Mouse (Mus musculus): ENCODE results near the gene Cst13. TPM values are rescaled to one million over a fixed set of nuclear protein-coding genes. Genes with fewer than 3 reads are reported as not detected.
A peak's percentile ranks its signal among the peaks of the same experiment; 100 is the strongest.

The Cst13 gene
- polyA plus RNA-seq, 1 experiment from 2014 or later = not detected

DNA sequence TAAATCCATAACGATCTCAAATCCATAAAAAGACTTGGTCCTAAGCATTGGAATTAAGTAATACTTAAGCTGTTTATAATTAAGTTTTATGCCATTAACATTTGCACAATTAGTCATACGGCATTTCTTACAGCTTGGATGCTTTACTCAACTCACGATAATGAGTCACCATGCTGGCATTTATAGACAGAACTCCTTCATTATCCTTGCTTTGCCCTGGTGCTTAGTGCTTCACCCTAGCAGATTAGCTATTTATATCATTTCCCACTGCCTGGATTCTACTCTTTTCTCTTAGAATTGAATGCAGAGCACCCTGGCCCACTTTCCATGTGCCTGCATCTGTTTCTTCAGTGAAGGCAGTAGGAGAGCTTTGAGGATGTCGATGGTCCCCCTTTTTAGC, 37.6 kb downstream of the Cst13 start:
- Histone ChIP-seq H3K27ac (no peak overlapping the region), H3K4me2 (ENCODE audit: low read length) (no peak overlapping the region), H3K4me3 (replicated peaks; ENCODE audit: low read depth, low read length) (no peak overlapping the region), H3K9ac (ENCODE audit: low read depth, low read length) (no peak overlapping the region), H3K36me3 (ENCODE audit: insufficient read depth, low read length) (no peaks in the 10 kb centered on the region), H3K9me3 (replicated peaks; ENCODE audit: low read length) (no peaks in the 10 kb centered on the region), H3K4me1 (replicated peaks; ENCODE audit: insufficient read depth, low read length) (no peaks in the 10 kb centered on the region), H3K27me3 (ENCODE audit: insufficient read depth, low read length) (no peaks in the 10 kb centered on the region)
- DNase-seq (ENCODE audit: low spot score) (no peak), ATAC-seq (replicated peaks; ENCODE audit: low FRiP score, low read depth) (no peak)
- TF ChIP-seq CTCF (IDR thresholded peaks at IDR 0.05; ENCODE audit: low read depth) = no peak
- WGBS = 80% methylated on average over 4 of the region's 4 CpGs

DNA sequence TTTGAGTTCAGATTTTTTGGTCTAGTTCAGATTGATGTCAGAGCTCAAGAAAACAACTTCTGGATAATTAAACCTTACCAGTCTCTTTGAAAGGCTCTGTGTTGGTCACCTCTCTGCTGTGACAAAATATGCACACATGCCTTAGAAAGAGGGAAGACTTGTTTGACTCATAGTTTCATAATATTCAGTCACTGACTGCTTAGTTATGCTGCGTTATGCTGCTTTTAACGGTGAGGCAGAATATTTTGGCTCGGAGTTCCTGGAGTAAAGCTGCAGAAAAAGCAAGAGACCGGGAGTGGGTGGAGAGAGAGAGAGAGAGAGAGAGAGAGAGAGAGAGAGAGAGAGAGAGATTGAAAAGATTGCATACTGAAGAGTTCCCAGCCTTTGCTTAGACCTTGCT, 41.1 kb downstream of the Cst13 start:
- H3K27me3 ChIP-seq (ENCODE audit: insufficient read depth, low read length) = no peaks in the 10 kb centered on the region
- H3K9ac ChIP-seq (ENCODE audit: low read depth, low read length) = no peak overlapping the region
- no peaks in the 10 kb centered on the region for H3K4me1 ChIP-seq (replicated peaks; ENCODE audit: insufficient read depth, low read length)
- no peak overlapping the region for H3K27ac ChIP-seq
- no peak for ATAC-seq (replicated peaks; ENCODE audit: low FRiP score, low read depth)
- WGBS = 70% methylated on average over 4 of the region's 4 CpGs
- no peaks in the 10 kb centered on the region for H3K36me3 ChIP-seq (ENCODE audit: insufficient read depth, low read length)
- no peaks in the 10 kb centered on the region for H3K9me3 ChIP-seq (replicated peaks; ENCODE audit: low read length)
- no peak for DNase-seq (ENCODE audit: low spot score)
- H3K4me3 ChIP-seq (replicated peaks; ENCODE audit: low read depth, low read length) = no peak overlapping the region
- H3K4me2 ChIP-seq (ENCODE audit: low read length) = no peak overlapping the region
- TF ChIP-seq CTCF (IDR thresholded peaks at IDR 0.05; ENCODE audit: low read depth) = no peak

DNA sequence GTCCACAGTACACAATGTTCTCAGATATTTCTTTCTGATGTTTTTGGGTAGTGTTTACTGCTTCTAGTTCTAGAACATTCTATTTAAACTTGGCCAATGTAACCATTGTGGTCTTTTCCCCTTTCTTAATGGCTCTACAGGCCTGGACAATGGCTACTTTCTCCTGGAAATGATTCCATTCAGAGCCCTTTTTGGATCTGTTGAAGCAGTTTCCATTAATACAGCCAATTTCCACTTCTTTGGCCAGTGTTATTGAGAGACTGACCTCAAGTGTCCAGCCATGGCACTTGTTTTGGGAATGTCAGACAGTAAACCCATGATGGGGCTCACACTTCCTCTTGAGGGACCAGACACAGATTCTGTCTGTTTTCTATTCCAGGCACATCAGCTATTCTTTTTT, 41.8 kb downstream of the Cst13 start:
- ATAC-seq (replicated peaks; ENCODE audit: low FRiP score, low read depth) (no peak), DNase-seq (ENCODE audit: low spot score) (no peak)
- Histone ChIP-seq H3K27me3 (ENCODE audit: insufficient read depth, low read length) (no peaks in the 10 kb centered on the region), H3K9ac (ENCODE audit: low read depth, low read length) (no peak overlapping the region), H3K36me3 (ENCODE audit: insufficient read depth, low read length) (no peaks in the 10 kb centered on the region), H3K27ac (no peak overlapping the region), H3K4me1 (replicated peaks; ENCODE audit: insufficient read depth, low read length) (no peaks in the 10 kb centered on the region), H3K4me2 (ENCODE audit: low read length) (no peak overlapping the region), H3K4me3 (replicated peaks; ENCODE audit: low read depth, low read length) (no peak overlapping the region), H3K9me3 (replicated peaks; ENCODE audit: low read length) (no peaks in the 10 kb centered on the region)
- TF ChIP-seq CTCF (IDR thresholded peaks at IDR 0.05; ENCODE audit: low read depth) = no peak

DNA sequence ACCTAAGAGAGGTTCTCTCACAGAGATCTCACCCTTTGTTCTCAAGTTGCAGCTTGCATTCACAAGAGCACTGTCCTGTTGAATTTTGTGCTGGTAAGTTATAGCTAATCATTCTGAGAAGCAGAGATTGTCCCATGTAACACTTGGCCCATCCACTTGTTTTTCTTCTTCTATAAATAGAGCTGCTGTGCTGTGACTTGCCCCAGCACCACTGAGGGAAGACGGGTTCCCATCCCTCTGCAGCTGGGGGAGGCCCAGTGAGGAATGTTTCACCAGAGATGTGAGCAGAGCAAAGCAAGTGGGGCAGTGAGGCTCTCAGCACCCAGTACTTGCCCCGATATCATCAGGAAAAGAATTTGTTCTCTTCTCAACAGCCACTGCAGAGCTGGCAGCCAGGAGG, 45.1 kb downstream of the Cst13 start, which contains the start of gene 9230104L09Rik:
TSS of gene 9230104L09Rik (minus strand) at position 73 of the 400 bp plus-strand sequence.
- no peak within 1 kb of the TSS for H3K27ac ChIP-seq
- WGBS = 31% methylated on average over 2 of the region's 2 CpGs
- H3K9ac ChIP-seq (ENCODE audit: low read depth, low read length) = no peak within 1 kb of the TSS
- no peak within 1 kb of the TSS for H3K4me3 ChIP-seq (replicated peaks; ENCODE audit: low read depth, low read length)
- H3K9me3 ChIP-seq (replicated peaks; ENCODE audit: low read length) = no peaks in the 10 kb centered on the region
- no peak within 1 kb of the TSS for H3K4me2 ChIP-seq (ENCODE audit: low read length)
- no peak for ATAC-seq (replicated peaks; ENCODE audit: low FRiP score, low read depth)
- H3K4me1 ChIP-seq (replicated peaks; ENCODE audit: insufficient read depth, low read length) = no peaks in the 10 kb centered on the region
- TF ChIP-seq CTCF (IDR thresholded peaks at IDR 0.05; ENCODE audit: low read depth) = no peak
- no peak for DNase-seq (ENCODE audit: low spot score)
- no peaks in the 10 kb centered on the region for H3K27me3 ChIP-seq (ENCODE audit: insufficient read depth, low read length)
- no peaks in the 10 kb centered on the region for H3K36me3 ChIP-seq (ENCODE audit: insufficient read depth, low read length)

DNA sequence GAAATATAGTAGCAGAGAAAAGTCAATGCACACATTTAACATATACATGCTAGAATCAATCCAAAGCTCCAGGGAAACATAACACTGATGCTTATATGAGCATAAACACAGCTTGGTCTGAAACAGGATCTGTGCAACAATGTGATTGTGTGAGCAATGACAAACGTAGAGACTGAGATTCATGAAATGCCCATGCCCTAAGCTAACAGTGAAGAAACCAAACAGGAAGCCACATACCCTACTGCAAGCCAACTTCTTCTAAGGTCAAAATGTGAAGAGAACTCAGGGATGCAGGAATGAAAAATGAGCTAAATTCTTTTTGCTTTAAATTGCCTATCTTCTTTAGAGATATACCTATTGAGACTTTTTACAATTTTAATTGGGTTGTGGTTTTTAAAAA, 49.1 kb downstream of the Cst13 start:
- TF ChIP-seq CTCF (IDR thresholded peaks at IDR 0.05; ENCODE audit: low read depth) = no peak
- peaks cover 3% of the 10 kb centered on the region; the same call in 1 of the 2 replicates for H3K36me3 ChIP-seq (ENCODE audit: insufficient read depth, low read length)
- no peak overlapping the region for H3K9ac ChIP-seq (ENCODE audit: low read depth, low read length)
- H3K9me3 ChIP-seq (replicated peaks; ENCODE audit: low read length) = no peaks in the 10 kb centered on the region
- no peak overlapping the region for H3K4me2 ChIP-seq (ENCODE audit: low read length)
- DNase-seq (ENCODE audit: low spot score) = no peak
- H3K27ac ChIP-seq = no peak overlapping the region
- no peak for ATAC-seq (replicated peaks; ENCODE audit: low FRiP score, low read depth)
- peaks cover 9% of the 10 kb centered on the region; the same call in 1 of the 2 replicates for H3K4me1 ChIP-seq (replicated peaks; ENCODE audit: insufficient read depth, low read length)
- no peak overlapping the region for H3K4me3 ChIP-seq (replicated peaks; ENCODE audit: low read depth, low read length)
- no peaks in the 10 kb centered on the region for H3K27me3 ChIP-seq (ENCODE audit: insufficient read depth, low read length)
- 45% methylated on average over 1 of the region's 1 CpGs for WGBS

DNA sequence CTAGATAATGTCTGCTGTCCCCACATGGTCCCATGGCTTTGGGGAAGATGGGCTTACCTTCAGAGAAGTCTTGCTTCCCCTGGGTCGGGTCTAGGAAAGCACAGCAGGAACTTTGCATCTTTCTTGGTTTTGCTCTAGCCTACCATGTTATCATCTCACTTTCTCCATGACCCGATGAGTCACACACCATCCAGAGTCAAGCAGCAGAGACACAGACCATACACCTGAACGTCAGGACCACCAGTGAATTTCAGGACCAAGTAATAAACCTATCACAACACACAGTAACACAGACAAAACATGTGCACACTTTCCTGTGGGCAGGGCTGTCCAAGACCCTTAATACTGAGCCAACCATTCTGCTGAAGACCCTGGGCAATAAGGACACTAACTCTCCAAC, 50.6 kb downstream of the Cst13 start:
- no peak overlapping the region for H3K9ac ChIP-seq (ENCODE audit: low read depth, low read length)
- TF ChIP-seq CTCF (IDR thresholded peaks at IDR 0.05; ENCODE audit: low read depth) = no peak
- DNase-seq (ENCODE audit: low spot score) = no peak
- ATAC-seq (replicated peaks; ENCODE audit: low FRiP score, low read depth) = no peak
- no peak overlapping the region for H3K4me2 ChIP-seq (ENCODE audit: low read length)
- peaks cover 3% of the 10 kb centered on the region; the same call in 1 of the 2 replicates for H3K36me3 ChIP-seq (ENCODE audit: insufficient read depth, low read length)
- H3K9me3 ChIP-seq (replicated peaks; ENCODE audit: low read length) = no peaks in the 10 kb centered on the region
- H3K27ac ChIP-seq = no peak overlapping the region
- no peak overlapping the region for H3K4me3 ChIP-seq (replicated peaks; ENCODE audit: low read depth, low read length)
- 93% methylated on average over 3 of the region's 3 CpGs for WGBS
- peaks cover 12% of the 10 kb centered on the region; the same call in 1 of the 2 replicates for H3K4me1 ChIP-seq (replicated peaks; ENCODE audit: insufficient read depth, low read length)
- H3K27me3 ChIP-seq (ENCODE audit: insufficient read depth, low read length) = no peaks in the 10 kb centered on the region

DNA sequence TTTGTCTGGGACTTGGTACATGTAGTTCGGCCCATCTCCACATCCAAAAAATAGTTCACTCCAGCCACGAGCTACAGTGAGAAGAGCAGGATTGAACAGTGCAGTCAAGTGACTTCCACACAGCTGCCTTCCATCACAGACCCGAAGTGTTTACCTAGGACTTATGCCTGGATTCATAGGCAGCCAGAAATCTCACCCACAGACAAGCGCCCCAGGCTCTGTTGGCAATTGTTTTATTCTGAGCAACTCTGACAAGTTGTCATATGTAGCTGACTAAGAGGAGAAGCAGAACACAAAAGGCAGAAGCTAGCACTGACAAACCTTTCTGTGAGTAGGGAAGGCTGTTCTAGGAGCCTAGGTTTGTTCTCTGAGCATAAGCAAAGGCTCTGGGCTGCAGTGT, 53.0 kb downstream of the Cst13 start:
- Histone ChIP-seq H3K4me3 (replicated peaks; ENCODE audit: low read depth, low read length) (no peak overlapping the region), H3K4me1 (replicated peaks; ENCODE audit: insufficient read depth, low read length) (peaks cover 12% of the 10 kb centered on the region; the same call in 1 of the 2 replicates), H3K4me2 (ENCODE audit: low read length) (peak overlapping the region; percentile 86), H3K27me3 (ENCODE audit: insufficient read depth, low read length) (no peaks in the 10 kb centered on the region), H3K9me3 (replicated peaks; ENCODE audit: low read length) (no peaks in the 10 kb centered on the region), H3K36me3 (ENCODE audit: insufficient read depth, low read length) (peaks cover 3% of the 10 kb centered on the region; the same call in 1 of the 2 replicates), H3K9ac (ENCODE audit: low read depth, low read length) (no peak overlapping the region), H3K27ac (no peak overlapping the region)
- ATAC-seq (replicated peaks; ENCODE audit: low FRiP score, low read depth) (no peak), DNase-seq (ENCODE audit: low spot score) (peak; percentile 25)
- no peak for TF ChIP-seq CTCF (IDR thresholded peaks at IDR 0.05; ENCODE audit: low read depth)
- WGBS = 65% methylated on average over 4 of the region's 4 CpGs
